Mouse (Mus musculus) ovary, adult 18-20 months (tissue): ENCODE results near the gene Scrn1.

ENCODE experiments used
- DNase-seq: peaks from one replicate; pipeline ENCODE4 v3.0.0; 2022; ENCODE audit warnings: low spot score, mixed read lengths

Gene Scrn1

DNA sequence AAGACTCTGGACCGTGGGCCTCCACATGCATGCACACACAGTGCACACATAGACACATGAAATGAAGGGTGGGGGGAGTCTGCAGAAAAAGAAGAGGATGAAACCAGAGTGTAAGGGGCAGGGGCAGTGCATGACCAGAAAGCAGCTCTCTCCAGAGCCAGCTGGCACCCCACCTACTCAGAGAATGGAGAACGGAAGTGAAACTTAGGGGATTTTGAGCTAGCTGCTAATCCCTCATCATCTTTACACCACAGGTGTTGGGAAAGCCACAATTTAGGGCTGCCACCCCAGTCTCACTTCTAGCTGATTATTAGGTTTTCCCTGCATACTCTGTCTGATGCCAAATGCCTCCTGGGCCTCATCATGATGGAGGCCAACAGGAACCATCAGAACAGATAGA, 36.1 kb downstream of the Scrn1 start:
- no peak for DNase-seq

GRCm38 (mm10) chr6:54528666-54529065, 37.6 kb downstream of the Scrn1 start:
- no peak for DNase-seq

GRCm38 (mm10) chr6:54518758-54519157, 47.5 kb downstream of the Scrn1 start:
- no peak for DNase-seq

DNA sequence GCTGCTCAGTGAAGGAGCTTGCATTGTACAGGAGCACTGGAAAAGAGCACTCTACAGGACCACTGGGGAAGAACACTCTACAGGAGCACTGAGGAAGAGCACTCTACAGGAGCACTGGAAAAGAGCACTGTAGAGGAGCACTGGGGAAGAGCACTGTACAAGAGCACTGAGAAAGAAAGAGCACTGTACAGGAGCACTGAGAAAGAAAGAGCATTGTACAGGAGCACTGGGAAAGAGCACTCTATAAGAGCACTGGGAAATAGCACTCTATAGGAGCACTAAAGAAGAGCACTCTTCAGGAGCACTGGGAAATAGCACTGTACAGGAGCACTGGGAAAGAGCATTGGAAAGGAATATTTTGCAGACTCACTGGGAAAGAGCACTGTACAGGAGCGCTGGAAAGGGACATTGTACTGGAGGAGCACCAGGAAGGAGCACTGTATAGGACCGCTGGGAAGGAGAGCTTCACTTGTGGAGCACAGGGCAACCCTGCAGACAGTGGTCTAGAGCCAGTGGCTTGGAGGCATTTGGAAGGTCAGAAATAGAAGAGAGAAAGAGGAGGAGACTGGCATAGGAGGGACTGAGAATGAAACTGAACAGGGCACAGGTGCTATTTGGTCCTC, 49.7 kb downstream of the Scrn1 start:
- no peak for DNase-seq

DNA sequence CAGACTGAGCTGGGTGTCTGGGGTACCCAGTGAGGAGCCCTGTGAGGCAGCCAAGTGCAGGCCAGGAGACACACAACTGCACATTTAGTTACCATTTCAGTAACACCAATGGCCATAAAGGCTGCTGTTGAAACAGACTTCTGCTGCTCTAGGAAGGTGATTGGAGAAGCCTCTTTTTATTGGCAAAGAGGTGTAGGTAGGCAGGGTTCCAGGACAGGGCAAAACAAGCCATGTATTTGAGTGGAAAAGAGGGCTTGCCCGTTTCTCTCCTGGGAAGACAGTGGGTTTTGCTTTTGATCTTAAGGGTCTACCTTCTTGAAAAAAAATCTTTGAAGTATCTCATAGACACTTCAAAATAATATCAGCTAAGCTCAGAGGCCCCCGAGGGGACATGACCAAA, 54.0 kb downstream of the Scrn1 start:
- DNase-seq, result no peak

DNA sequence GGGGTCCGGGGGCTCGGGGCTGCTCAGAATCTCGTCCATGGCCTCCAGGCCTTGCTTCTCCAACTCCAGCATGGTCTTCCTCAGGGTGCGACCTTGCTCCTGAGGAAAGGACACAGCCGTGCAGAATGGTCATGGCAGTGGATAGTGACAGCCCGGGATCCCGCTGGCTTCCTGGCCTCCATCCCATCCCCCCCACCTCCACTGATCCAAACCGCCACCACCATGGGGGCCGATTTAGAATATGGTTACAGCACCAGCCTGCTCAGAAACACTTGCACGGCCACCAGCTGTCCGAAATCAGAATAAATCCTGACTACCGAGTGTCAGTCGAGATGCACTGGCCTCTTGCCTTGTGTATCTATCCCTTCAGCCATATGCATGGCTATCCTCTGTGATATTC, 57.0 kb downstream of the Scrn1 start:
- DNase-seq, result no peak

- no peak for DNase-seq
Measured at GRCm38 (mm10) chr6:54508256-54508793, 58.0 kb downstream of the Scrn1 start.

DNA sequence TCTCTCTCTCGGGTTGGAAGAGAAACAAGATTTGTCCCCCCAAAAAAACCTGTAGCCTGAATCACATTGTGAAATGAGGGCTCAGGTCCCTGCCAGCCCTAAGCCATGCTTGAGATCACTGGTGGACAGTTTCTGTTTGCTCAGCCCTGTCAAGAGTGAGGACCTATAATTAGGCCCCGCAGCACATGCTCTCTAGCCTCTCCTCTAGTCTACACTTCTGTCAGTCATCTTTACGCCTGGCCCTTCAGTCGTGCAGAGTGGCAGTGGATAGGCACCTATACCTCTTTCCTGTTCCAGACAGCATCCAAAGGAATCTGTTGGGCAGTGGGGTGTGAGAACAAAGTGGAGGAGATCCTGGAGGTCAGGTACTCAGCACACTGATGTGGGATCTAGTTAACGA, 58.5 kb downstream of the Scrn1 start:
- no peak for DNase-seq

- DNase-seq, result peak; percentile 19
Measured at GRCm38 (mm10) chr6:54507002-54507401, 59.3 kb downstream of the Scrn1 start.

DNA sequence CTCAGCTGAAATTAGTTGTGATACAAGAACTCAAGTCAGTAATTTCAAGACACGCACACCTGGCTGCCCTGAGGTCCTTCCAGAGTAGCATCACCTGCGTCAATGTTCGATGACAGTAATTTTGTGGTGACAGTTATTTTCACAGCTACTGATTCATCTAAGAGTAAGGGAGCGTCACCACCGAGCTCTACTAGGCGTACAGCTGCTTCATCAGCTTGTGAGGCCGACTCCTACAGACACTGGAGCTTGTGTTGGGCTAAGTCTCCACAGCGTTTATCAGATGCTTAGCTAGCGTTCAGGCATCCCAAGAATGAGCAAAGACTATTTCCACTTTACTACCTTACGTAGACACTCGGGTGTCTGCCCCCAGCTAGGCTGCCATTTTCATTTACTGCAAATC, 60.0 kb downstream of the Scrn1 start:
- no peak for DNase-seq

GRCm38 (mm10) chr6:54502661-54503115, 63.6 kb downstream of the Scrn1 start:
- DNase-seq, result peak; percentile 33

GRCm38 (mm10) chr6:54496214-54496613, 70.1 kb downstream of the Scrn1 start:
- DNase-seq, result no peak

GRCm38 (mm10) chr6:54494612-54495398, 71.5 kb downstream of the Scrn1 start:
- DNase-seq, result no peak

GRCm38 (mm10) chr6:54494097-54494496, 72.2 kb downstream of the Scrn1 start:
- DNase-seq, result no peak

DNA sequence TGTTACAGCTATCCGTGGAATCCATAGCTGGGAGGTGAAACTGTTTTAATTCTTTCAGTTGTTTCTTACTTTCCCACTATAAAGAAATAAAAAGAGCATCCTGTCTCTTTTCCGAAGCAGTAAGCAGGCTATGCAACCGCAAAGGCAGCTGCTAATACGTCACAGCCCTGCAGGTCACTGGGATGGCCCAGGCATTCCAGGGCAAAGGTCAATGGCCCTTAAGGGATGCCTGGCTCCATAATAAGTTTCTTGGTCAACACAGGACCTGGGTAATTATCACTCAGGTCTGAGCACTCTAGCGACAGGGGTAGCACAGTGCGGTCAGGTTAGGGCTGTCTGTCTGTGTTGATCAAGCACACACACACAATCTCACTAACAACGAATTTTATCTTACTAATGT, 75.2 kb downstream of the Scrn1 start:
- no peak for DNase-seq

GRCm38 (mm10) chr6:54485973-54486569, 80.2 kb downstream of the Scrn1 start:
- DNase-seq, result no peak

GRCm38 (mm10) chr6:54485435-54485901, 80.8 kb downstream of the Scrn1 start:
- DNase-seq, result no peak

DNA sequence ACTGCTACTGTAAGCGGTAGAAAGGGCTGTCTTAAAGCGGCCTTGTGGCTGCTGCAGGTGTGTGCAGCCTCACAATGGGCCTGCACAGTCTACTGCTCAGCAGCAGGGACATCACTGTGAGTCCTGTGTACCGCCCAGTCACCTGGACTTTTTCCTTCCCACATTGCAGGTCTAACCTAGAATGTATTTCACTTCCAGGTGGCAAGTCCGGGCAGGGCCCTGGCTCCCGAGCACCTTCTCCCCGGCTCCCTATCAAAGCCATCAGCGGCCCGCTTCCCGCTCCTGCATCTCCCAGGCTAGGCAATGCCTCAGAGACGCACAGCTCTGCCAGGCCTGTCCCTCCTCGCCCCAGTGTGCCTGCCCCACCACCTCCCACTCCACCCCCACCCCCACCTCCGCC, 81.3 kb downstream of the Scrn1 start:
- no peak for DNase-seq

- no peak for DNase-seq
Measured at GRCm38 (mm10) chr6:54481390-54482112, 84.7 kb downstream of the Scrn1 start.

DNA sequence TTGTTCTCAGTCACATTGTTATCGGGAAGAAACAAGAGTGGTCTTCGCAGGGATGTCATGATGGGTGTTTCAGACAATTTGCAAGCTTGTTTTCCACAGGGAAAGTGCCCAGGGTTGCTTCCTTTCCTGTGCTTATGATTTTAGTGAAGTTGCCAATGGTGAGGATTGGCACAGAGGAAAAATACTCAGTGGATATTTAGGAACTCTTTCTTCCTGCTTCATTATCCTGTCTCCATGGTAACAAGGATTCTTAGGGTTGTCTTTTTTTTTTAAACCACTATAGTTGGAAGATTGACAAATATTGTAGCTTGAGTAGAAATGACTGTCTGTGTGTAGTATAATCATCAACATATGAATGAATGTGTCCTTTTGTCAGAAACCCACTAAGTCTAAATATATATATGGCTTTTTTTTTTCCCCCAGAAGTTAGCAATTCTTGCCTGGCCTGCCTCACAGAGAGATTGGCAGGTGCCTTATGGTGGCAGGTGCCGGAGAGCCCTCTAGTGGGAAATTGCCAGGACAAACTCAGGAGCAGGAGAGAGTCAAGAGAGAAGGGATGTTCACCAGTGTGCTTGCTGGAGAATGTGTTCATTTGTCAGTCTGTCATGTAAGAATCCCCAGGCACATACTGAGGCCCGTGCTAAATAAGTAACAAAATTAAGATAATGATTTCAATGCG, 87.5 kb downstream of the Scrn1 start:
- no peak for DNase-seq

GRCm38 (mm10) chr6:54475926-54476667, 90.2 kb downstream of the Scrn1 start:
- no peak for DNase-seq
